22 mouse cellular contexts compared by ENCODE assay signal in the genomic region with DNA sequence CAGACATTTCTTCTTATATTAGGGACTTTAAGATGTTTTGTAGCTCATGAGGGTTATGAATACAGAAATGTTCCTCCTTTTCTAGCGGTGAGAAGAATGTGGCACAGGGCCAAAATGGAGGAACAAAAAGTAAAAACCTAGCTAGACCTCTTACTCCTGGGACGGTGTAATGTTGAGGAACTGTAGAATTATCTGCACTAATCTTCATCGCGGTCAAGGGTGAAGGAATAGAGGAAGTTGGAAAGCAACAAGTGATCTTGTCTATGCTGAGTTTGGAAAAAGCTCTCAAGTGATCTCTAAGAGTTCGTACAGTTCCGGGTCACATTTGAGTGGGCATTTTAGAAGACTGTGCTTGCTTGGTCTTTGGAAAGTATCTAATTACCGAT. TPM values are rescaled to one million over a fixed set of nuclear protein-coding genes. Genes with fewer than 3 reads are reported as not detected.
DNase-seq lines count a peak whose midpoint lies in the region; ATAC-seq lines count a peak whose summit lies in the region.
"Had no signal": no experiment of that assay in that cellular context is flagged by ENCODE, and none has a peak within 500 bp of the region (broad histone marks: within the 10 kb centered on the region; RNA-seq: fewer than 3 reads in every experiment).

No protein-coding gene starts in this region.

- no peaks in the 10 kb centered on the region for H3K36me3 ChIP-seq in heart, embryonic 16.5 days (ENCODE audit: control insufficient read depth, insufficient read depth)
- no peaks in the 10 kb centered on the region for H3K36me3 ChIP-seq in heart, embryonic 10.5 days
- H3K36me3 ChIP-seq: embryonic facial prominence, embryonic 15.5 days; heart, embryonic 13.5 days; limb, embryonic 15.5 days; lung, embryonic 15.5 days; neural tube, embryonic 13.5 days had no signal

- no peak for DNase-seq in heart, embryonic 10.5 days (ENCODE audit: low spot score)
- DNase-seq in lung, postnatal 25 days (ENCODE audit: low spot score): peak; percentile 23
- no peak for DNase-seq in lung, postnatal 10 days
- DNase-seq in layer of hippocampus, adult 9-10 months (ENCODE audit: low spot score): no peak
- DNase-seq in frontal cortex, postnatal 14 days (ENCODE audit: low spot score in 2 of 2): no peak
- DNase-seq: adrenal gland, postnatal 25 days; cerebellum, adult 9-11 months; embryo, embryonic 11 days; gastrocnemius, postnatal 36 days; kidney, adult 11 months; kidney, postnatal 14 days; right cerebral cortex, postnatal 4 days; thymus, adult 18-20 months had no signal

- no peak overlapping the region for H3K4me3 ChIP-seq in heart, embryonic 16.5 days (ENCODE audit: low read length)
- H3K4me3 ChIP-seq in heart, embryonic 10.5 days: no peak overlapping the region
- H3K4me3 ChIP-seq: embryonic facial prominence, embryonic 15.5 days; heart, embryonic 13.5 days; limb, embryonic 15.5 days; lung, embryonic 15.5 days; neural tube, embryonic 13.5 days had no signal

- WGBS in heart, embryonic 16.5 days: 64% methylated on average over 7 of the region's 7 CpGs
- 88% methylated on average over 7 of the region's 7 CpGs for WGBS in heart, embryonic 10.5 days

- no peaks in the 10 kb centered on the region for H3K27me3 ChIP-seq in heart, embryonic 16.5 days (ENCODE audit: control insufficient read depth, insufficient read depth, low read length)
- H3K27me3 ChIP-seq in heart, embryonic 10.5 days (ENCODE audit: insufficient read depth, poor library complexity, severe bottlenecking): no peaks in the 10 kb centered on the region
- H3K27me3 ChIP-seq: embryonic facial prominence, embryonic 15.5 days; heart, embryonic 13.5 days; limb, embryonic 15.5 days; lung, embryonic 15.5 days; neural tube, embryonic 13.5 days had no signal

- no peak for ATAC-seq in heart, embryonic 16.5 days (replicated peaks; ENCODE audit: extremely low read depth, insufficient read depth, low FRiP score)
- ATAC-seq in common myeloid progenitor, adult 5-6 weeks (replicated peaks; ENCODE audit: low read depth, poor library complexity, severe bottlenecking): peak; percentile 39
- ATAC-seq in neutrophil, adult 5-6 weeks (ENCODE audit: extremely low read depth, insufficient number of reproducible peaks, low FRiP score, poor library complexity, severe bottlenecking): peak; percentile 33; the same call in 1 of the 2 replicates

- H3K27ac ChIP-seq in heart, embryonic 16.5 days (ENCODE audit: low read length): 0 out of 2 replicates have a peak overlapping the region, but pooled peaks have one; percentile 23
- H3K27ac ChIP-seq in heart, embryonic 10.5 days: no peak overlapping the region
- H3K27ac ChIP-seq: embryonic facial prominence, embryonic 15.5 days; heart, embryonic 13.5 days; limb, embryonic 15.5 days; lung, embryonic 15.5 days; neural tube, embryonic 13.5 days had no signal

- no peak overlapping the region for H3K4me2 ChIP-seq in heart, embryonic 16.5 days (ENCODE audit: low read depth, low read length)
- H3K4me2 ChIP-seq: embryonic facial prominence, embryonic 15.5 days; heart, embryonic 13.5 days; limb, embryonic 15.5 days; lung, embryonic 15.5 days; midbrain, embryonic 11.5 days; neural tube, embryonic 13.5 days had no signal

- H3K4me1 ChIP-seq in heart, embryonic 16.5 days (ENCODE audit: control insufficient read depth, insufficient read depth, low read length): peaks cover 31% of the 10 kb centered on the region
- H3K4me1 ChIP-seq in heart, embryonic 10.5 days: peaks cover 22% of the 10 kb centered on the region
- H3K4me1 ChIP-seq: neural tube, embryonic 13.5 days had no signal

- no peaks in the 10 kb centered on the region for H3K9me3 ChIP-seq in heart, embryonic 16.5 days (replicated peaks; ENCODE audit: control insufficient read depth, low read length)
- no peaks in the 10 kb centered on the region for H3K9me3 ChIP-seq in heart, embryonic 10.5 days
- H3K9me3 ChIP-seq: embryonic facial prominence, embryonic 15.5 days; heart, embryonic 13.5 days; limb, embryonic 15.5 days; lung, embryonic 15.5 days; neural tube, embryonic 13.5 days had no signal

- H3K9ac ChIP-seq in heart, embryonic 16.5 days (ENCODE audit: low read length): no peak overlapping the region
- H3K9ac ChIP-seq: embryonic facial prominence, embryonic 15.5 days; heart, embryonic 13.5 days; limb, embryonic 15.5 days; lung, embryonic 15.5 days; neural tube, embryonic 13.5 days had no signal

RNA-seq across cellular contexts. Expression of a gene that starts 44.1 kb away (rescaled TPM):
- polyA plus RNA-seq in heart, embryonic 16.5 days (2015; fragmentation: Nextera tagmentation; extraction: Ambion mirVana): 39.6 and 42.4 TPM in 2 replicates
- polyA plus RNA-seq in heart, embryonic 10.5 days (2016; fragmentation: Nextera tagmentation; extraction: Ambion mirVana): 12.8 and 22.7 TPM in 2 replicates
- 68.5 and 75.5 TPM in 2 replicates for total RNA-seq in common myeloid progenitor, adult 5-6 weeks (2017)
- total RNA-seq in neutrophil, adult 5-6 weeks (2017): 40.6 and 46.4 TPM in 2 replicates
